Mouse (Mus musculus) ovary, postnatal 14 days (tissue): ENCODE results near the gene Dph7.
A peak's percentile ranks its signal among the peaks of the same experiment; 100 is the strongest.
"Not testable (repeated sequence)": the region's sequence is repeated elsewhere in the genome, so short reads cannot be mapped to it uniquely, and the experiment has no call there.

Experiments used
- DNase-seq: peaks from one replicate; pipeline ENCODE4 v3.0.0; 2022; ENCODE audit warnings: low spot score

The Dph7 gene

GRCm38 (mm10) chr2:24970386-24970785 is 8.2 kb downstream of the Dph7 start:
- no peak for DNase-seq

- not testable (repeated sequence) for DNase-seq
Measured at GRCm38 (mm10) chr2:24974452-24974851, 12.3 kb downstream of the Dph7 start.

GRCm38 (mm10) chr2:24974906-24975703 is 12.9 kb downstream of the Dph7 start, which contains the start of gene Mrpl41:
Gene Mrpl41 (minus strand): TSS chr2:24975098.
- peak; percentile 87 for DNase-seq

GRCm38 (mm10) chr2:24975704-24976297 is 13.6 kb downstream of the Dph7 start, which contains the start of gene Pnpla7:
Gene Pnpla7 (plus strand): TSS chr2:24976033.
- DNase-seq = peak; percentile 43

- DNase-seq = no peak
Measured at GRCm38 (mm10) chr2:24976960-24977359, 14.8 kb downstream of the Dph7 start.

- no peak for DNase-seq
Measured at GRCm38 (mm10) chr2:24987762-24988161, 25.6 kb downstream of the Dph7 start.

GRCm38 (mm10) chr2:24995332-24995731 is 33.1 kb downstream of the Dph7 start:
- no peak for DNase-seq

GRCm38 (mm10) chr2:24996471-24996870 is 34.3 kb downstream of the Dph7 start:
- no peak for DNase-seq

- peak; percentile 9 for DNase-seq
Measured at GRCm38 (mm10) chr2:25000544-25001235, 38.5 kb downstream of the Dph7 start.

GRCm38 (mm10) chr2:25003946-25004786 is 42.0 kb downstream of the Dph7 start:
- no peak for DNase-seq

- DNase-seq = no peak
Measured at GRCm38 (mm10) chr2:25006767-25007166, 44.6 kb downstream of the Dph7 start.

- no peak for DNase-seq
Measured at GRCm38 (mm10) chr2:25008250-25008649, 46.0 kb downstream of the Dph7 start.
